Mouse (Mus musculus) embryonic facial prominence, embryonic 11.5 days (tissue): ENCODE data around the gene Thnsl2. TPM values are rescaled to one million over a fixed set of nuclear protein-coding genes. Genes with fewer than 3 reads are reported as not detected.
A peak's percentile ranks its signal among the peaks of the same experiment; 100 is the strongest.

Experiments
- ATAC-seq: fragments of 200-750 bp; cut with Nextera tagmentation; replicated peaks from 2 replicates; pipeline ENCODE4 v1.8.0; 2017; ENCODE audit warnings: low read depth; ENCODE audit not compliant: insufficient number of reproducible peaks, low FRiP score, low TSS enrichment
- DNase-seq: peaks from one replicate; pipeline ENCODE4 v3.0.0-alpha.2; 2015; ENCODE audit warnings: low spot score
- H3K27ac ChIP-seq: fragments of 300-500 bp; sonication (generic); replicated peaks from 2 replicates; pipeline ENCODE4 v1.5.1; 2014; ENCODE audit warnings: mild to moderate bottlenecking, low read depth, low read length, control low read depth
- H3K27me3 ChIP-seq: fragments of 300-500 bp; sonication (generic); 2 replicates; pipeline ENCODE4 v1.6.1; 2014; ENCODE audit warnings: mild to moderate bottlenecking, low read length, moderate library complexity, mixed read lengths; ENCODE audit not compliant: control insufficient read depth, insufficient read depth
- H3K36me3 ChIP-seq: fragments of 300-500 bp; sonication (generic); replicated peaks from 2 replicates; pipeline ENCODE4 v1.6.1; 2014; ENCODE audit warnings: low read depth, mild to moderate bottlenecking, low read length, moderate library complexity, mixed read lengths; ENCODE audit not compliant: control insufficient read depth, insufficient read depth
- H3K4me1 ChIP-seq: fragments of 300-500 bp; sonication (generic); 2 replicates; pipeline ENCODE4 v1.6.1; 2014; ENCODE audit warnings: low read length, mixed read lengths; ENCODE audit not compliant: control insufficient read depth, insufficient read depth
- H3K4me2 ChIP-seq: fragments of 300-500 bp; sonication (generic); 2 replicates; pipeline ENCODE4 v1.6.1; 2014; ENCODE audit warnings: low read depth, mild to moderate bottlenecking, control low read depth, low read length, moderate library complexity
- H3K4me3 ChIP-seq: fragments of 300-500 bp; sonication (generic); 2 replicates; pipeline ENCODE4 v1.5.1; 2014; ENCODE audit warnings: low read depth, low read length, control low read depth
- H3K9ac ChIP-seq: fragments of 300-500 bp; sonication (generic); replicated peaks from 2 replicates; pipeline ENCODE4 v1.6.1; 2014; ENCODE audit warnings: mild to moderate bottlenecking, control low read depth, low read length
- H3K9me3 ChIP-seq: fragments of 300-500 bp; sonication (generic); replicated peaks from 2 replicates; pipeline ENCODE4 v1.6.1; 2016; ENCODE audit warnings: mild to moderate bottlenecking, low read length, inconsistent platforms, mixed read lengths; ENCODE audit not compliant: control insufficient read depth
- WGBS: fragments of 180-500 bp; shearing (Covaris S2); extraction: QIAGEN DNeasy Blood & Tissue Kit; methylation state at CpG from one replicate; pipeline ENCODE4 v1.1.7; 2014; 5-methylcytosine and 5-hydroxymethylcytosine counted together
- polyA plus RNA-seq: library from polyadenylated mRNA; unstranded; fragments of >200 nt; fragmentation: Nextera tagmentation; extraction: Ambion mirVana; gene quantifications from 2 replicates; pipeline ENCODE4 v1.2.1, GENCODE M21; 2014

The Thnsl2 gene
- 4.3 and 4.8 TPM in 2 replicates for polyA plus RNA-seq

- H3K4me1 ChIP-seq: no peaks in the 10 kb centered on the region
- peak within 1 kb of the TSS; percentile 78 for H3K9ac ChIP-seq
- H3K4me3 ChIP-seq: peak within 1 kb of the TSS; percentile 57
- peak within 1 kb of the TSS; percentile 89 for H3K4me2 ChIP-seq
- no peaks in the 10 kb centered on the region for H3K9me3 ChIP-seq
- peak; percentile 88 for ATAC-seq
- no peak within 1 kb of the TSS for H3K27ac ChIP-seq
- H3K27me3 ChIP-seq: no peaks in the 10 kb centered on the region
- under 1% methylated on average over 32 of the region's 32 CpGs for WGBS
- no peaks in the 10 kb centered on the region for H3K36me3 ChIP-seq
- DNase-seq: peak; percentile 75
These were observed at the start of gene Thnsl2 for GRCm38 (mm10) chr6:71143894-71144455. Gene Thnsl2 (minus strand): TSS chr6:71144439.

- H3K9me3 ChIP-seq: no peaks in the 10 kb centered on the region
- no peak for ATAC-seq
- no peaks in the 10 kb centered on the region for H3K27me3 ChIP-seq
- H3K9ac ChIP-seq: no peak overlapping the region
- H3K4me3 ChIP-seq: no peak overlapping the region
- no peak overlapping the region for H3K4me2 ChIP-seq
- H3K27ac ChIP-seq: no peak overlapping the region
- WGBS: 80% methylated on average over 6 of the region's 6 CpGs
- H3K36me3 ChIP-seq: no peaks in the 10 kb centered on the region
- H3K4me1 ChIP-seq: no peaks in the 10 kb centered on the region
- DNase-seq: no peak
These were observed 49.0 kb upstream of the Thnsl2 start for GRCm38 (mm10) chr6:71193151-71193740.

GRCm38 (mm10) chr6:71190501-71190900 lies 46.3 kb upstream of the Thnsl2 start:
- H3K27ac ChIP-seq: no peak overlapping the region
- no peaks in the 10 kb centered on the region for H3K27me3 ChIP-seq
- no peak overlapping the region for H3K9ac ChIP-seq
- H3K4me1 ChIP-seq: no peaks in the 10 kb centered on the region
- no peaks in the 10 kb centered on the region for H3K9me3 ChIP-seq
- H3K36me3 ChIP-seq: no peaks in the 10 kb centered on the region
- ATAC-seq: no peak
- DNase-seq: no peak
- H3K4me2 ChIP-seq: no peak overlapping the region
- no peak overlapping the region for H3K4me3 ChIP-seq
- 88% methylated on average over 2 of the region's 2 CpGs for WGBS

GRCm38 (mm10) chr6:71189578-71189977 lies 45.3 kb upstream of the Thnsl2 start:
- DNase-seq: no peak
- Histone ChIP-seq H3K4me2 (no peak overlapping the region), H3K4me3 (no peak overlapping the region), H3K9me3 (no peaks in the 10 kb centered on the region), H3K27ac (no peak overlapping the region), H3K9ac (no peak overlapping the region), H3K27me3 (no peaks in the 10 kb centered on the region), H3K4me1 (no peaks in the 10 kb centered on the region), H3K36me3 (no peaks in the 10 kb centered on the region)
- ATAC-seq: no peak
- WGBS: 68% methylated on average over 1 of the region's 1 CpGs

GRCm38 (mm10) chr6:71184941-71185604 lies 40.8 kb upstream of the Thnsl2 start:
- no peaks in the 10 kb centered on the region for H3K9me3 ChIP-seq
- ATAC-seq: no peak
- no peak overlapping the region for H3K4me2 ChIP-seq

GRCm38 (mm10) chr6:71180596-71180995 lies 36.4 kb upstream of the Thnsl2 start:
- Histone ChIP-seq H3K27ac (no peak overlapping the region), H3K36me3 (no peaks in the 10 kb centered on the region), H3K4me1 (no peaks in the 10 kb centered on the region), H3K4me2 (no peak overlapping the region), H3K9ac (no peak overlapping the region), H3K9me3 (no peaks in the 10 kb centered on the region), H3K27me3 (no peaks in the 10 kb centered on the region), H3K4me3 (no peak overlapping the region)
- DNase-seq (no peak), ATAC-seq (no peak)
- 81% methylated on average over 1 of the region's 1 CpGs for WGBS

More at GRCm38 (mm10) chr6:71184941-71185604, 40.8 kb upstream of the Thnsl2 start:
- H3K4me3 ChIP-seq: no peak overlapping the region
- H3K4me1 ChIP-seq: no peaks in the 10 kb centered on the region
- WGBS: 88% methylated on average over 7 of the region's 7 CpGs
- no peak for DNase-seq
- no peaks in the 10 kb centered on the region for H3K27me3 ChIP-seq
- H3K27ac ChIP-seq: no peak overlapping the region
- no peak overlapping the region for H3K9ac ChIP-seq
- no peaks in the 10 kb centered on the region for H3K36me3 ChIP-seq

GRCm38 (mm10) chr6:71172812-71173580 lies 28.8 kb upstream of the Thnsl2 start:
- 89% methylated on average over 10 of the region's 10 CpGs for WGBS

More at GRCm38 (mm10) chr6:71172812-71173580, 28.8 kb upstream of the Thnsl2 start:
- H3K27me3 ChIP-seq: no peaks in the 10 kb centered on the region
- ATAC-seq (no peak), DNase-seq (no peak)
- H3K36me3 ChIP-seq: no peaks in the 10 kb centered on the region
- H3K9ac ChIP-seq: no peak overlapping the region
- no peaks in the 10 kb centered on the region for H3K4me1 ChIP-seq
- no peak overlapping the region for H3K27ac ChIP-seq
- no peaks in the 10 kb centered on the region for H3K9me3 ChIP-seq
- no peak overlapping the region for H3K4me2 ChIP-seq
- H3K4me3 ChIP-seq: no peak overlapping the region
